Mouse (Mus musculus): ENCODE results near the gene Fkbp8.
"Not testable (repeated sequence)": the region's sequence is repeated elsewhere in the genome, so short reads cannot be mapped to it uniquely, and the experiment has no call there.

The Fkbp8 gene

GRCm38 (mm10) chr8:70500386-70501301 lies 26.9 kb upstream of the Fkbp8 start:
- intact Hi-C loops (cut with DNase I) = no loop called here

DNA sequence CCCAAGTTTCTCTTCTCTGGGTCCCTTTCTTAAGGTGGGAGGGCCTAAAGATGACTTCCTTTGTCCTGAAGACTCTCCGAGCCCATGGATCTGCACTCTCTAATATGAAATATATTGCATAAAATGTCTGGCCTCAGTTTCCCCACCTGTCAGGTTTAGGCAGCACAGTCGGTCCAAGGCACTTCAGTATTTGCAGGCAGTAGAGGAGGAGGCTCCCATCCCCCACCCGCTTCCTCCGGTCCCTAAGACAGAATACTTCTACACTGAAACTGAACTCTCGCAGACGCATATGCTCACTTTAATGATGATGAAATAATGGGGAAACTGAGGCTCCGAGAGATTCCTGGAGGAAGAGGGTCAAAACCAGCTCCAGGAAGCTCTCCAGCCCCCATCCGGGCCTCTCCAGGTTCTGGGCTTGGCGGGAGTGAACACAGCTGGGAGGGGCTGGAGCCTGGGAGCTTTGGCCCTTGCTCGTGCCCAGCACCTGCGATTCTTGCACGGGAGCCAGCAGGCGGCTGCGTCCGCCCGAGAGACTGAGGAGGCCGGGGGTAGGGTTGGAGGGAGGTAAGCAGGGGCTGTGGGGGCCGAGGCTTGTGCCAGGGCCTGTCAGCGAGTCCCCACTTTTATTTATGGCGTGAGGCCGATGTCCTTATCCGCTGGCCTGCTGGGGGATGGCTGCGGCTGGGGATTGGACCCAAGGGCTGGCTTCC lies 25.5 kb upstream of the Fkbp8 start:
- intact Hi-C loops (cut with DNase I) = no loop called here

- intact Hi-C loops (cut with DNase I) = no loop called here
These were observed 25.0 kb upstream of the Fkbp8 start for GRCm38 (mm10) chr8:70502540-70502939.

DNA sequence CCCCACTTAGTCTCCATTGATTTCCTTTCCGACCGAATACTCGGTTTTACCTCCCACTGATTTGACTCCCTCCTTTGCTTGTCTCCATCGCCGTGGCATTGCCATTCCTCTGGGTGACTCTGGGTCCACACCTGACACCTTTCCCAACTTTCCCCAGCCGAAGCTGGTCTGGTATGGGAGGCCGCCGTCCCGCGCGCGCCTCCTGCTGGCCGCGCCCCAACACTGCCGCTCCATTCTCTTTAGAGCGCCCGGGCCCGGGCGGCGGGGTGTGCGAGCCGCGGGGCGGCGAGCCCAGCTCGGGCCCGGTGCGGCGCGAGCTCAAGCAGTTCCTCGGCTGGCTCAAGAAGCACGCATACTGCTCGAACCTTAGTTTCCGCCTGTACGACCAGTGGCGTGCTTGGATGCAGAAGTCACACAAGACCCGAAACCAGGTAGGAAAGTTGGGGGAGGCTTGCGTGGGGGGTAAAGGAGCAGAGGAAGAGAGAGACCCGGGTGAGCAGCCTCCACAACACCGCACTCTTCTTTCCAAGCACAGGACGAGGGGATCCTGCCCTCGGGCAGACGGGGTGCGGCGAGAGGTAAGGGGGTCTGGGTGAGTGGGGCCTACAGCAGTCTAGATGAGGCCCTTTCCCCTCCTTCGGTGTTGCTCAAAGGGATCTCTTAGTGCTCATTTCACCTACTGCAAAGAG lies 24.3 kb upstream of the Fkbp8 start:
- intact Hi-C loops (cut with DNase I) = loop anchor here (1.0 kb wide), 1 partner anchor 120 kb away; no protein-coding TSS in a partner anchor

GRCm38 (mm10) chr8:70504291-70504716 lies 23.2 kb upstream of the Fkbp8 start:
- intact Hi-C loops (cut with DNase I) = loop anchor here (2.0 kb wide), 1 partner anchor 90 kb away; no protein-coding TSS in a partner anchor

- intact Hi-C loops (cut with DNase I) = loop anchor here (2.0 kb wide), 1 partner anchor 90 kb away; no protein-coding TSS in a partner anchor
These were observed 22.7 kb upstream of the Fkbp8 start for GRCm38 (mm10) chr8:70504851-70505250.

DNA sequence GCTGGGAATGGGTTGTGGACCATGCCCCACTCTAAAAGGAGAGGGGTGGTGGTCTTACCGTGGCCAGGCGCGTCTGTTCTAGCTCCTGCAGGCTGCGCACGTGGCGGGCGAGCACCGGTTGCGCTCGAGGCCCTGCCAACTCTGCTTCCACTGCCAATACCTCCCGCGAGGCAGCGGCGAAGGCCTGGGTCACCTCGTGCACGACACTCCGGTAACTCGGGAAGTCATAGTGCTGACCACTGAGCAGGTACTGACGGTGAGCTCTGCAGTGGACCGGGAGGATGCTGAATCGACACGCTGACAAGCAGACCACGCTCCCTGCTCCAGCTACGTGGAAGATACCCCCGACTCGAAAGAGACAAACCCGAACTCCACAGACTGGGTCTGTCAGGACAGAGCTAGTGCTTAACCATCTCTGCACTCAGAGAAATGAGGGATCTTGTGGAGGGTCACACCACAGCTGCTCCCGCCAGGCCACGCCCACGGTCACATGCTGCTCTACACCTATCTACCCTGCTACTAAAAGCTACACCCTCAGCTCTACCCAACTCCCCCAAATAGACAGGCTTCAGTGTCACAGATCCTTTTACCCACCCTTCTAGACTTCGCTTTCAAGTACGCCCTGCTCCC lies 21.7 kb upstream of the Fkbp8 start:
- intact Hi-C loops (cut with DNase I) = loop anchor here (2.0 kb wide), 1 partner anchor 91 kb away; no protein-coding TSS in a partner anchor

GRCm38 (mm10) chr8:70506328-70507026 lies 21.0 kb upstream of the Fkbp8 start, which contains the start of gene Rex1bd:
Gene Rex1bd (minus strand): TSS chr8:70506752.
- intact Hi-C loops (cut with DNase I) = no loop called here

DNA sequence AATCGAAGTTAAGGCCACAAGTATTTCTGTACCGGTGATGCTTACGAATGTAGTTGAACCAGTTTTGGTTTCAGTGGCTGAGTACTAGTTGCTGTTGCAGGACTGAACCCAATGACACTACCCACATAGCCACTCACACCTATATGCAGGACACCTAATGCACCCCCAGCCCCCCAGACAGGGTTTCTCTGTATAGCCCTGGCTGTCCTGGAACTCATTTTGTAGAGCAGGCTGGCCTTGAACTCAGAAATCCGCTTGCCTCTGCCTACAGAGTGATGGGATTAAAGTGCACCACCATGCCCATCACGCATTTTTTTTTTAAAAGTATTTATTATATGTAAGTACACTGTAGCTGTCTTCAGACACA lies 20.5 kb upstream of the Fkbp8 start:
- intact Hi-C loops (cut with DNase I) = no loop called here

DNA sequence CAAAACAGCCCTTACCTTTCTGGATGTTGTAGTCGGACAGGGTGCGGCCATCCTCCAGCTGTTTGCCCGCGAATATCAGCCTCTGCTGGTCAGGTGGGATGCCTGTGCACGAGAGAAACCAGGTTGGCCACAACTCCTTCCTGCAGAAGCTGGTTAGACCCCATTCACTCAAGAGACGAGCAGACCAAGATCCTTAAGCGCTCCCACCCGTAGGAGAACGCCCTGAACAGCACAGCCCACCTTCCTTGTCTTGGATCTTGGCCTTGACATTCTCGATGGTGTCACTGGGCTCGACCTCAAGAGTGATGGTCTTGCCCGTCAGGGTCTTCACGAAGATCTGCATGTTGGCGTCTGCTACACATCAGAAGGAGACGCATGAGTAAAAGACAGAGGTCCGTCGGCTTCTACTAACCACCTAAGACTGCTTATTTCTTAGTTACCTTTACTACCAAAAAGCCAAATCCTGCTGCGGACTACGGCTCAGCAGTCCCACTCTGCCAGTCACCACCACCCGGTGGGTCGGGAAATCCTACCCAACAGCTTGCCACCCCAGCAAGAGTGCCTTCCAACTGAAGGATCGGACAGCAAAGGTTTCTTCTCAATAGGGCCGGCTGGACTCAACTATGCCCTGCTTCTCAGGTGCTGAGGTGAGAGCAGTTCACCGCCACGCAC lies 18.1 kb upstream of the Fkbp8 start:
- intact Hi-C loops (cut with DNase I) = no loop called here

DNA sequence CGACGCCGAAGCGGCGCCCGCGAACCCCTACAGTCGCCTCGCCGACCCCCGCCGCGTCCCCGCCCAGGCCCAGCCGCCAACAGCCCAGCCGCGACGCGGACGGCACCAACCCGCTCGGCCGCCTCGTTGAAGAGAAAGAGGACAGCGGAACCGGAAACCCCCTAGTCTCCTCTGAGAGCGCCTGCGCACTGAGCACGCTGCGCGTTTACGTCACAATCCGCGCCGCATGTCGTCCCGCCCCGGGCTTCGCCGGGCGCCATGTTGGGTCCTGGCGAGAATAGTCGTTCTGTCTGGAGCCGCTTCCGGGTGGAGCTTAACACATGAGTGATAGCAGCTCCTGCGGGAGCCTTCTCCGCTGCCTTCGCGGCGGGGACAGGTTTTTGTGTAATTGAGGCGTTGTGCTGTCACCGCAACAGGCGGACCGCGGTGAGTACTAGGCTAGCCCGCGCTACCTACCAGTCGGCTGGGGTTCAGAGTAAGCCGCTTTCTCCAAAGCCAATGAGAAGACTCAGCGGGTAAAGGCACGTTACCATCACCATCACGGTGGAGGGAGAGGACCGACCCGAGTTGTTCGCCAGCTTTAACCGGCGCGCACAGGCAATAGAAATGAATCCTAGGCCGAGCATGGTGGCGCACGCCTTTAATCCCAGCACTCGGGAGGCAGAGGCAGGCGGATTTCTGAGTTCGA lies 17.2 kb upstream of the Fkbp8 start, which contains the start of gene Uba52:
Gene Uba52 (minus strand): TSS at position 574 of the 688 bp plus-strand sequence.
- intact Hi-C loops (cut with DNase I) = no loop called here

- intact Hi-C loops (cut with DNase I) = not testable (repeated sequence)
These were observed 16.4 kb upstream of the Fkbp8 start for GRCm38 (mm10) chr8:70511174-70511573.

- intact Hi-C loops (cut with DNase I) = no loop called here
These were observed 15.8 kb upstream of the Fkbp8 start for GRCm38 (mm10) chr8:70511770-70512169.

DNA sequence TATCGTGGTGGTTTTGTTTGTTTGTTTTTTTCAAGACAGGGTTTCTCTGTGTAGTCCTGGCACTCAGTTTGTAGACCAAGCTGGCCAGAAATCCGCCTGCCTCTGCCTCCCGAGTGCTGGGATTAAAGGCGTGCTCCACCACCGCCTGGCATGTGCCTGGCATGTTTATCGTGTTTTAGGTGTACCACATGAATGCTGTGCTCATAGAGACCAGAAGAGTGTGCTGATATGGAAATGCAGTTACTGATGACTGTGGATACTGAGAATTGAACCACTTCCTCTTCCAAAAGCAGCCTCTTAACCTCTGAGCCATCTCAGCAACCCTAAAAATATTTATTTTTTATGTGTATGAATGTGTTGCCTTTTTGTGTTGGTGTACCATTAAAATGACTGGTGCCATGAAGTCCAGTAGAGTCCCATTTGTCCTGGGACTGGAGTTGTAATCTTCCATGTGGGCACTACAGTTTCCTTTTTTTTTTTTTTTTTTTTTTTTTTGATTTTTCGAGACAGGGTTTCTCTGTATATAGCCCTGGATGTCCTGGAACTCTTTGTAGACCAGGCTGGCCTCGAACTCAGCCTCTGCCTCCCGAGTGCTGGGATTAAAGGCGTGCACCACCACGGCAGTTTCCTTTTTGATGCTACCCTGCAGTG lies 15.1 kb upstream of the Fkbp8 start:
- intact Hi-C loops (cut with DNase I) = no loop called here

GRCm38 (mm10) chr8:70513441-70513840 lies 14.1 kb upstream of the Fkbp8 start:
- intact Hi-C loops (cut with DNase I) = no loop called here

- intact Hi-C loops (cut with DNase I) = no loop called here
These were observed 9.4 kb upstream of the Fkbp8 start for GRCm38 (mm10) chr8:70517940-70518643.

GRCm38 (mm10) chr8:70519043-70519442 lies 8.5 kb upstream of the Fkbp8 start:
- intact Hi-C loops (cut with DNase I) = no loop called here

DNA sequence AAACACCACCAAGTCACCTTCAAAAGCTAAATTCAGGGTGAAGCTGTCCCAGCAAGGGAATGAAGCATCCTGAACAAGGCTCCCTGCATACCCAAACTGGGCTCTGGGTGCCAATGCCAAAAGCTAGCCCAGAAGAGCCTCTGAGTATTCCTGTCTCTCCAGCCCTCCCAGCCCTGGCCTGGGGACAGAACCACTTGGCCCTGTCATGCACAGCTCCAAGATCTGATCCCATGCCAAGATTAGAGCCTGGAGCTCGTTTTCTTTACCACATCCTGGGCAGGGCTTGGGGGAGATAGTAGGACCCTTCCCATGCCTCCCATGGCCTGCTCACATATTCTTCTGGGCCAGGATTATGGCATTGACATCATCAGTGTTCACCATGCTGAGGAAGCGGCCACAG lies 7.9 kb upstream of the Fkbp8 start:
- intact Hi-C loops (cut with DNase I) = no loop called here
